Mouse (Mus musculus) bone marrow, adult 2 months (tissue): ENCODE data around the gene Ddx58.

ENCODE experiments used
- CTCF ChIP-seq: fragments of 200-500 bp; IDR thresholded peaks from 2 replicates; pipeline ENCODE4 v1.5.1; 2011; ENCODE audit warnings: low read length, control low read depth; ENCODE audit not compliant: control insufficient read depth, insufficient read depth
- POLR2A ChIP-seq: fragments of 200-500 bp; IDR thresholded peaks from 2 replicates; pipeline ENCODE4 v1.6.1; 2011; ENCODE audit warnings: low read depth, mild to moderate bottlenecking, control low read depth, low read length, borderline replicate concordance; ENCODE audit not compliant: control insufficient read depth

GRCm38 (mm10) chr4:40181681-40182080 is 57.9 kb downstream of the Ddx58 start:
- TF ChIP-seq CTCF (no peak), POLR2A (no peak)
